Mouse (Mus musculus): ENCODE results near the gene Rps25.
"Not testable (repeated sequence)": the region's sequence is repeated elsewhere in the genome, so short reads cannot be mapped to it uniquely, and the experiment has no call there.

Gene Rps25

DNA sequence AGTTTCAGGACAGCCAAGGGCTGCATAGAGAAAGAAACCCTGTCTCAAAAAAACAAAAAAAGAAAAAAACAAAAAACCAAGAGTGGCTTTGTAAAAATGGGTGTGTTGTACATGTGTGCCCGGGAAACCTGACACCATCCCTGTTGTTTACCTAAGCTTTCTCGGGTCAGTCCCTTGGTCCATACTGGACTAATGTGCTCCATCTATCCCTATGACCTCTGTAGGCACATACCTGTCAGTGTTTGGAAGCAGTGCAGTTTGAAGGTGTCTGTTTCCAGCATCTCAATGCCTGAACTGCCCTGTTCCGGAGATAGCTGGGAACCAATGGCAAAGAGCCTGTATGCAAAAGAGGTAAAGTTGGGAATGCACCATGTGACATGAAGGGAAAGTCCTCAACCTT is 1.9 kb upstream of the Rps25 start:
- no peak for DNase-seq (ENCODE audit: low spot score)

GRCm38 (mm10) chr9:44407752-44408097 is 786 bp downstream of the Rps25 start:
- no peak for DNase-seq (ENCODE audit: low spot score)

GRCm38 (mm10) chr9:44408693-44409092 is 1.8 kb downstream of the Rps25 start:
- not testable (repeated sequence) for DNase-seq (ENCODE audit: low spot score)

- no peak for DNase-seq (ENCODE audit: low spot score)
Measured at GRCm38 (mm10) chr9:44410647-44411336, 3.9 kb downstream of the Rps25 start.

- DNase-seq (ENCODE audit: low spot score) = no peak
Measured at GRCm38 (mm10) chr9:44411601-44412130, 4.7 kb downstream of the Rps25 start.

- DNase-seq (ENCODE audit: low spot score) = no peak
Measured at GRCm38 (mm10) chr9:44412306-44412705, 5.4 kb downstream of the Rps25 start.

DNA sequence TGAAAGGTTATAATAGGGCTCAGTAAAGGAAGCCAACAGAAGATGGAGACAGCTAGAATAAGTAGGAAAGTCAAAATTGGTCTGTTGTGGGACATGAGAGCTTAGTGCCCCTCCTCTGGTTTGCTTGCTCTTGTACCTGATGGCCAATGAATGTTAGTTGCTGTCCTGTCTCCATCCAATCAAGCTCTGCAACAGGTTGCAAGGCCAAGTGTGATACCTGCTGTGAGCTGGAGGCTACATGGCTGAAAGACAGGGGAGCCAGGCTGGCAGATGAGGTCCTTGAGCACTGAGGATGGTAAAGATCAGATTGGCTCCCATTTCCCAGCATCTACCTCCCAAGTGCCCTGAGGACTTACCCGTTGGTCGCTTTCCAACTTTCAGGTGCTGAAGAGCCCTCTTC is 5.8 kb downstream of the Rps25 start:
- DNase-seq (ENCODE audit: low spot score) = no peak

DNA sequence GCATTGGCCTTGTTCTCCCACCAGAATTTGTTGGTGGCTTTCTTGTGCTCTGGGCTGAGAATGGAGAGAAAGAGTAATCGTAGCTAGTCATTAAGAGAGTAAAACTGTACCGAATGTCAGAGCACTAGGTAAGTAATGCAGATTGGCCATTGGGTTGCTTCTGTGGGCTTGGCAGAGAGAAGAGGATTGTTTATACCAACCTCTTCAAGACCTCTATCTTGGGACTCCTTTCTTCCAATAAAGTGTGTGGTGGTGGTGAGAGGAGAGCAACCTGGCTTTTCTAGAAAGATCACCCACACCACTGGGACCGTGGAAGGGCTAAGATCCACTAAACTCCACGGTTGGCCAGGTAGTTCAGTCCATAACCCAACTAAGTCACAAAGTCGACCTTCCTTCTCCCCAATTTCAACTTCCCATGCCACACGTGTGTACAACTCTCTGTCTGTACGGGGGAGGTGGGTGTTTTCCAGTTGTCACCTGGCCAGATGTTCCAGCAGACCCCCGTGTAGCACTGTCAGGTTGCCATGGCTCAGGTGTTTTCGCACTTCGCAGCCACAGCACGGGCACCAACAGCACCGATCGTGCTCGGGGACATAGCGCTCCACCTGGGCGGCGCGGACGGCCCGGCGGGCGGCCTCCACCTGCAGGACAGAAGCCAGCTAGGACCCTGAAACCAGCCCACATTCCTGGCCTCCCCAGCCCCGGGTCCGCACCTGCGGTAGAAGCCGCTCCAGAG is 10.4 kb downstream of the Rps25 start:
- no peak for DNase-seq (ENCODE audit: low spot score)

GRCm38 (mm10) chr9:44417892-44418363 is 11.0 kb downstream of the Rps25 start:
- DNase-seq (ENCODE audit: low spot score) = peak; percentile 96

DNA sequence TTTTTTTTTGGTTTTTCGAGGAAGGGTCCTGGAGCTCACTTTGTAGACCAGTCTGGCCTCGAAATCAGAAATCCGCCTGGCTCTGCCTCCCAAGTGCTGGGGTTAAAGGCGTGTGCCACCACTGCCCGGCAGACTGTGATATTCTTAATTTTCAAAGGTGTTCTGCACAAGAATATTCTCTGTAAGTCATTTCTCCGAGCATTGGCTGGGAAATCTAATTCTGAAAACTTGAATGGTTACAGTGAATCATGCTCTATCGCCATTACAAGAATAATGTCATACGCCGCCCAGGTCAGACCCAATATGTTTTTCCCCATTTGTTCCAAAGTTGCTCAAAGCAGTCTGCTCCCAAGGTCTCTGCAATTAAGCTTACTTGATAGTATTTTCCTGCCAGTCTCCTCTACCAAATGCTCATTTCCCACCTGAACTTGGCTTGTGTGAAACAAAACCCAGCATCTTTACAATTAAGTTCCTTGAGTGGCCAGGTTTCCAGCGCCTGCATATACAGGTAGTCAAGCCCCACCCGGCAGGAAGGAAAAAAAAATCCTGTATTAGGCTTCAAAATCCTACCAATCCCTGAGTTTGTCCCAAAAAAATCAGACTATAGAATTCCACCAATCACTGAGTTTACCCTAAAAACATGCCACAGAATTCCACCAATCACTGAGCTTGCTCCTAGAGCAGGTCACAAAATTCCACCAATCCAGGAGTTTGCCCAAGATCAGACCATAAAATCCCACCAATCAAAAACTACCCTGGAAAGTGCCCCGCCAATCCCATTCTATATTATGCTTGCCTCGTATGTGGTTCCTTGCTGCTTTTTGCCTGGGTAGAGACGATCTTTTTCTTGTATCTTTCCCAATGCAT is 11.8 kb downstream of the Rps25 start, which contains the start of gene Ccdc84:
Gene Ccdc84, minus strand, starts transcription at position 51 of the 867 bp plus-strand sequence.
- no peak for DNase-seq (ENCODE audit: low spot score)

DNA sequence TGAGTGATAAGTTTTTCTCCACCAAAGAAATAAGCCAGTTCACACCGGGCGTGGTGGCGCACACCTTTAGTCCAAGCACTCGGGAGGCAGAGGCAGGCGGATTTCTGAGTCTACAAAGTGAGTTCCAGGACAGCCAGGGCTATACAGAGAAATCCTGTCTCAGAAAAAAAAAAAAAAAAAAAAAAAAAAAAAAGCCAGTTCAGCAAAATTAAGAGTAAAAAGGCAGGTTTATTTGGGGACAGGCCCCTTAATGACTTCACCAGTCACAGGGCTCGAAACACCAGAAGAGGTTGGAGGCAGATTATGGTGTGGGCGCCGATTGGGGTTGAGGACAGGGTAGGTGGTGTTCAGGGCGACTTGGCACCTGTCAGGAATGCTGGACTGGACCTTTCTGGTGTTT is 12.8 kb downstream of the Rps25 start:
- DNase-seq (ENCODE audit: low spot score) = not testable (repeated sequence)

DNA sequence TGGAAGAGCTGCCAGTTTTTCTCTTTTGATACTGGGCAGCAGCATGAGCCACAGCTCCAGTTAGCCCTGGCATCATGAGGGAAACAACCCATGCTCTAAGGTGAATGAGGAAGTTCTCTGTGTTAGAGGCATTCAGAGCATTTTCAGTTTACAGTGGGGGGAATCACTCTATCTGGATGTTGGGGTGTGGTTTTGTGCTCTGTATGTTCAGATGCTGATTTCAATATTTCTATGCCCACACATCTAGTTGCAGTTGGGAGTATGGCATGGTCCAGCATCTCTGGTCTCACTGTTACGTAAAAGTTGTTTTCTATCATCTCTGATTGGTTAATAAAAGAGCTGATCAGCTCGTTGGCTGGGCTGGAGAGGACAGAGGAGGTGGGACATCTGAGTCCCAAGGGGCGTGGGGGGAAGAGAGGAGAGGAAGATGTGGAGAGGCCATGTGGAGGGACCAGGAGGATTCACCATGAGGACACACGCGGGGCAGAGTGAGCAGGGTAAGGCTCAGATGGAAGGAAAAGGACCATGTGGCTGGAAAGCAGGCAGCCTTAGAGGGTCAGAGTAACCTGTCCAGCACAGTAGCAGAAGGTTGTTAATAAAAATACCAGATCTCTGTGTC is 13.4 kb downstream of the Rps25 start:
- no peak for DNase-seq (ENCODE audit: low spot score)

GRCm38 (mm10) chr9:44423576-44423975 is 16.6 kb downstream of the Rps25 start:
- DNase-seq (ENCODE audit: low spot score) = no peak

GRCm38 (mm10) chr9:44432577-44433185 is 25.7 kb downstream of the Rps25 start:
- no peak for DNase-seq (ENCODE audit: low spot score)

- no peak for DNase-seq (ENCODE audit: low spot score)
Measured at GRCm38 (mm10) chr9:44435747-44436146, 28.8 kb downstream of the Rps25 start.

- DNase-seq (ENCODE audit: low spot score) = no peak
Measured at GRCm38 (mm10) chr9:44440961-44441360, 34.0 kb downstream of the Rps25 start, which contains the start of gene Foxr1. Foxr1 (minus strand) TSS chr9:44441136.

- DNase-seq (ENCODE audit: low spot score) = not testable (repeated sequence)
Measured at GRCm38 (mm10) chr9:44444402-44445025, 37.6 kb downstream of the Rps25 start.

- DNase-seq (ENCODE audit: low spot score) = no peak
Measured at GRCm38 (mm10) chr9:44450387-44450786, 43.4 kb downstream of the Rps25 start.

DNA sequence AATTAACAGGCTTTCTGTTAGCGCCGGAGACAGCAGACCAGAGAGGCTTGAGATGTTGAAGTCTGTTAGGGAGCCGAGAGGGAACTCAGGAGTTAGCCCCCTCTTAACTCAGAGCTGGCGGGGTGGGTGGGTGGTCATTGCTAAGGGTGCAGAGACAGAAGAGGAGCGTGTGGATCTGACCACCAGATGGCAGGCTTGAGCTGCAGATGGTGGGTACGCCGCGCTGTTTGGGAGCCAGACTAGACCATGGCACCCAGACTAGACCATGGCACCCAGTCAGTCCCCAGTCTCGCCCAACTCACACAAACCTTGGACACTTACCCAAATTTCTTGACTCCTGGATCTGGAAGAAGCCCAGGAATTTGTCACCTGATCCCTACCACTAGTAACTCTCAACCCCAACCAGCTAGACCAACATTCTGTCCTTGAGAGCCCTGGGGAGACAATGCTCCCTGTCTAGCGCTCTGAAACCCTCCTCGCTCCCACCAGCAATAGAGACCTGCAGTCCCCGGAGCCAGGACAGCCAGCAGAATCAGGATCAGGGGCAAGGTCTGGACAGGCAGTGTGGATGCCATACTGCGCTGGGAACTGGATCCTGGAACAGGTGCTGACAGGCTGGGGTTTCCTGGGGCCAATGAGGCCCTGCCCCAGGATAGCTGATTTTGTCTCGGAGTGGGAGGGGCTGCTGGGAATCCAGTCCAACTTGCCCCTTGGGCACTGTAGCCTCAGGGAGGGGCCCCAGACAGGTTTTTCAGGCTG is 47.4 kb downstream of the Rps25 start:
- peak; percentile 87 for DNase-seq (ENCODE audit: low spot score)

DNA sequence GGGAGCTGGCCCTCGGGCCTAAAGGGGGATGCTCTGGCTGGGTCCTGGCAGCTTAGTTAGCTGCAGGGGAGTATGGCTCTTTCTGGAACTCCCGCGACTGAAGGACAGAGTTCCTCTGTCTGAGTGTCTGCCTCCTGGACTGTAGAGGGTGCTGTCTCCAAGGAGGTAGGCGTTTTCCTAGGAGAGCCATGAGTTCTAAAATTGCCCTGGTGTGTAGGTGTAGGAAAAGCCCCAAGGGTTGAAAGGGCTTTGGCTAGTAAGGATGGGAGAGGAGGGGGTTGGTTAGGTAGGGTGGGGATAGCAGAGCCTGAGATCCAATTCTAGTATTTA is 47.9 kb downstream of the Rps25 start, which contains the start of gene Upk2:
Gene Upk2, minus strand, starts transcription at position 86 of the 330 bp plus-strand sequence.
- DNase-seq (ENCODE audit: low spot score) = no peak
